23 mouse cellular contexts compared by ENCODE assay signal in genomic region chr17:87554561-87554960, GRCm38 (mm10).
DNase-seq lines count a peak whose midpoint lies in the region; ATAC-seq and TF ChIP-seq lines count a peak whose summit lies in the region.
"Had no signal": no experiment of that assay in that cellular context is flagged by ENCODE, and none has a peak within 500 bp of the region (broad histone marks: within the 10 kb centered on the region; RNA-seq: fewer than 3 reads in every experiment).

No protein-coding gene starts in this region.

- WGBS in forebrain, embryonic 11.5 days: 19% methylated on average over 2 of the region's 2 CpGs
- WGBS in forebrain, embryonic 16.5 days: 8% methylated on average over 2 of the region's 2 CpGs

- intact Hi-C loops in left cerebral cortex, adult 2 months (cut with DNase I): no loop called here
- intact Hi-C loops in heart, postnatal 10 days (cut with DNase I): no loop called here

- peak; percentile 52 for DNase-seq in forebrain, embryonic 11.5 days (ENCODE audit: low spot score)
- DNase-seq in retina, embryonic 14.5 days (ENCODE audit: low spot score): peak; percentile 41
- peak; percentile 36 for DNase-seq in retina, postnatal 7 days (ENCODE audit: low read depth, low spot score)
- no peak for DNase-seq in left cerebral cortex, adult 2 months (ENCODE audit: extremely low spot score in 1 of 2, low spot score in 2 of 2)
- no peak for DNase-seq in heart, postnatal 10 days
- DNase-seq: adrenal gland, adult 2 months; adrenal gland, postnatal 14 days; cerebellum, adult 11-12 months; cerebellum, adult 8-10 months; cerebellum, postnatal 10 days; cerebellum, postnatal 36 days; gastrocnemius, postnatal 10 days; gastrocnemius, postnatal 36 days; heart, postnatal 14 days; heart, postnatal 4 days had no signal

- no peak overlapping the region for H3K4me3 ChIP-seq in forebrain, embryonic 11.5 days (ENCODE audit: low read depth, low read length)
- no peak overlapping the region for H3K4me3 ChIP-seq in forebrain, embryonic 16.5 days (replicated peaks; ENCODE audit: low read length)
- H3K4me3 ChIP-seq in left cerebral cortex, adult 2 months: no peak overlapping the region
- H3K4me3 ChIP-seq: forebrain, embryonic 12.5 days; forebrain, embryonic 15.5 days; heart, embryonic 12.5 days; heart, embryonic 15.5 days; hindbrain, embryonic 15.5 days had no signal

- H3K27ac ChIP-seq in forebrain, embryonic 11.5 days (ENCODE audit: low read depth, low read length): no peak overlapping the region
- H3K27ac ChIP-seq in forebrain, embryonic 16.5 days (ENCODE audit: low read length): no peak overlapping the region
- no peak overlapping the region for H3K27ac ChIP-seq in left cerebral cortex, adult 2 months
- H3K27ac ChIP-seq: forebrain, embryonic 12.5 days; forebrain, embryonic 15.5 days; heart, embryonic 15.5 days; hindbrain, embryonic 15.5 days had no signal

- H3K9me3 ChIP-seq in forebrain, embryonic 11.5 days (ENCODE audit: control insufficient read depth, low read length): no peaks in the 10 kb centered on the region
- H3K9me3 ChIP-seq in forebrain, embryonic 16.5 days (ENCODE audit: control insufficient read depth, low read length): no peaks in the 10 kb centered on the region
- H3K9me3 ChIP-seq: forebrain, embryonic 12.5 days; forebrain, embryonic 15.5 days; heart, embryonic 12.5 days; heart, embryonic 15.5 days; hindbrain, embryonic 15.5 days had no signal

- ATAC-seq in forebrain, embryonic 11.5 days (replicated peaks; ENCODE audit: low FRiP score): no peak
- no peak for ATAC-seq in forebrain, embryonic 16.5 days
- ATAC-seq: CD4-positive, CD25-positive, alpha-beta regulatory T cell, adult 4 months; forebrain, embryonic 15.5 days; intestine, postnatal 0 days had no signal

- H3K27me3 ChIP-seq in forebrain, embryonic 11.5 days (ENCODE audit: control insufficient read depth, insufficient read depth, low read length): no peaks in the 10 kb centered on the region
- no peaks in the 10 kb centered on the region for H3K27me3 ChIP-seq in forebrain, embryonic 16.5 days (replicated peaks; ENCODE audit: control insufficient read depth, insufficient read depth, low read length)
- H3K27me3 ChIP-seq: forebrain, embryonic 12.5 days; forebrain, embryonic 15.5 days; heart, embryonic 12.5 days; heart, embryonic 15.5 days; hindbrain, embryonic 15.5 days had no signal

- H3K4me1 ChIP-seq in forebrain, embryonic 11.5 days (replicated peaks; ENCODE audit: control insufficient read depth, insufficient read depth, low read length): peaks cover 3% of the 10 kb centered on the region; the same call in 1 of the 2 replicates
- no peaks in the 10 kb centered on the region for H3K4me1 ChIP-seq in forebrain, embryonic 16.5 days (replicated peaks; ENCODE audit: control insufficient read depth, insufficient read depth, low read length)
- H3K4me1 ChIP-seq: forebrain, embryonic 12.5 days; forebrain, embryonic 15.5 days; heart, embryonic 15.5 days; hindbrain, embryonic 15.5 days had no signal

- H3K4me2 ChIP-seq in forebrain, embryonic 11.5 days (ENCODE audit: low read depth, low read length, severe bottlenecking): no peak overlapping the region
- no peak overlapping the region for H3K4me2 ChIP-seq in forebrain, embryonic 16.5 days (ENCODE audit: low read length)
- H3K4me2 ChIP-seq: forebrain, embryonic 12.5 days; forebrain, embryonic 15.5 days; heart, embryonic 12.5 days; heart, embryonic 15.5 days; hindbrain, embryonic 15.5 days had no signal

- no peak for TF ChIP-seq CTCF in left cerebral cortex, adult 2 months (IDR thresholded peaks at IDR 0.05)

- no peaks in the 10 kb centered on the region for H3K36me3 ChIP-seq in forebrain, embryonic 11.5 days (ENCODE audit: control insufficient read depth, insufficient read depth, low read length)
- no peaks in the 10 kb centered on the region for H3K36me3 ChIP-seq in forebrain, embryonic 16.5 days (ENCODE audit: control insufficient read depth, insufficient read depth)
- H3K36me3 ChIP-seq: forebrain, embryonic 12.5 days; forebrain, embryonic 15.5 days; heart, embryonic 12.5 days; heart, embryonic 15.5 days; hindbrain, embryonic 15.5 days had no signal

- no peak overlapping the region for H3K9ac ChIP-seq in forebrain, embryonic 11.5 days (ENCODE audit: low read length)
- H3K9ac ChIP-seq in forebrain, embryonic 16.5 days (replicated peaks; ENCODE audit: low read depth, low read length): no peak overlapping the region
- H3K9ac ChIP-seq: forebrain, embryonic 12.5 days; forebrain, embryonic 15.5 days; heart, embryonic 12.5 days; heart, embryonic 15.5 days; hindbrain, embryonic 15.5 days had no signal

Comparison
In these comparisons a context has a peak if more than half of its experiments do, and no peak if none do; other contexts are left out.
1. DNase-seq: peak in forebrain, embryonic 11.5 days (single experiment), retina, embryonic 14.5 days (single experiment) and retina, postnatal 7 days (single experiment); none in left cerebral cortex, adult 2 months (0 of 2) and heart, postnatal 10 days (0 of 2).